Mouse (Mus musculus) cerebellum, adult 8-10 months (tissue): ENCODE data around the gene Lpcat3.
"Not testable (repeated sequence)": the region's sequence is repeated elsewhere in the genome, so short reads cannot be mapped to it uniquely, and the experiment has no call there.

ENCODE experiments used
- DNase-seq: peaks from one replicate; pipeline ENCODE4 v3.0.0; 2022

Gene Lpcat3

DNA sequence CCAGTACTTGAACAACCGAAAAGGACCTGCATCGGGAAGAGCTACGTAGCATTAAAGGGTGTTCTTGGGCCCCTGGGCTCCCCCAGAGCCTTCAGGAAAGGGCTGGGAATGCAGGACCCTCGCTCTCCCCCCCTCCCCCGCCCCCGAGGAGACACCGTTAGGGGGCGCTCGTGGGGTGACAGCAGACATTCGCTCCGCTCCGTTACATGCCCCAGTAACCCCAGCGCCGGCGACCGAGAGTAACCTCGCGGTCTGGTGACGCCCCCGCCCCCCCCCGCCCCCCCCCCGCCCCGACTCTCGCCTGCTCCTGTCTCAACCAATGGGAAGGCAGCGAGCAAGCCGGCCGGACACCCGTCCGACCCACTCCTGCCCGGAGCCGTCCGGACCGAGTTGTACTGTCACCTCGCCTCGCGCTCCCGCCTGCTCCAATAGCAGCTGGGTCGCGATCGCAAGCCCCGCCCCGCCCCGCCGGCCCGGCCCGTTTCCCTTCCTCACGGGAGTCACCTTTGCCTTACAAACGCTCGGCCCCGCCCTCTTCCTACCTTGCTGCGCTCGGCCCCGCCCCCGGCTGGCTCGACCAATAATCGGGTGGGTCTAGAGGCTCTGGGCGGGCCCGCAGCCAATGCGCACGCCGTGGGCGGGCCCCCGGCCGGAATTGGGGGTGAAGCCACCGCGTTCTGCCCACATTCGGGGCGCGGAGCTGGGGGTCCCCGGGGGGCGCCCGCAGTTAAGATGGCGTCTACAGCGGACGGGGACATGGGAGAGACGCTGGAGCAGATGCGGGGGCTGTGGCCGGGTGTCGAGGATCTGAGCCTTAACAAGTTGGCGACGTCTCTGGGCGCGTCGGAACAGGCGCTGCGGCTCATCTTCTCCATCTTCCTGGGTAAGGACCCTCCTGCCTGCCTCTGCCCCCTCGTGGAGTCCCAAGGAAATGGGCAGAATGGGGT lies at the start of gene Lpcat3:
Lpcat3 (plus strand) TSS at position 551 of the 947 bp plus-strand sequence.
- DNase-seq = peak; percentile 99

DNA sequence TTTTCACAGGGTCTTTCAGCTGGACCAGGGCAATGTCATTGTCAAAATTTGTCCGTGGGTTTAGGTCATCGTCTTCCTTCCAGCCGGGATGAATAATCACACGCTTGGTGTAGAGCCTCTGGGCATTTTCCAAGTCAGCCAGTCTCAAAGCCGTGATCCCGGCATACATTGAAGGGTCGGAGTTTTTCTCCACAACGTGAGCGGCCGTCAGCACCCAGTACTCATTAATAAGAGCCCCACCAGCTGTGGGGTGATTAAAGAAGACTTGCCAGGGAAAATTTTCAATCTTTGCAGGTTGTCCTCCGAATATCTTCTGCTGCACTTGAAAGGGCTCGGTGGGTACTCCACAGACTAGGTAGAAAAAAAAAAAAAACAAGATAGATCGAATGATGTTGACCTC lies 37.2 kb upstream of the Lpcat3 start:
- no peak for DNase-seq

DNA sequence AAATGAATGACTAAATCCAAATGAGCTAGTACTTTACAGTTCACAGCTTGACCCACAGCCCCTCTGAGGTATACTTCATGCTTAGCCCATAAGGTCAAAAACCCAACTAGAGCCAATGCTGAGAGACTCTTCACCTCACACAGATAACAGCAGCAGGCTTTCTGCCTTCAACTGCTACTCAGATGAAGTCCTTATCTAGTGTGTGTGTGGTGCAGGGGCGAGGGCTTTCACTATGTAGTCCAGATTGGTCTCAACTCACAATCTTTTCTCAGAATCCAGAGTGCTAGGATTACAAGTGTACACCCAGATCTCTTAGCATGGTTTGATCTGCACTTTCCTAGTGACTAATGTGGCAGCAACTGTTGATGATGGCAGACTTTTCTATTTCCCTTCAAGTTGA lies 36.6 kb upstream of the Lpcat3 start:
- DNase-seq = not testable (repeated sequence)

DNA sequence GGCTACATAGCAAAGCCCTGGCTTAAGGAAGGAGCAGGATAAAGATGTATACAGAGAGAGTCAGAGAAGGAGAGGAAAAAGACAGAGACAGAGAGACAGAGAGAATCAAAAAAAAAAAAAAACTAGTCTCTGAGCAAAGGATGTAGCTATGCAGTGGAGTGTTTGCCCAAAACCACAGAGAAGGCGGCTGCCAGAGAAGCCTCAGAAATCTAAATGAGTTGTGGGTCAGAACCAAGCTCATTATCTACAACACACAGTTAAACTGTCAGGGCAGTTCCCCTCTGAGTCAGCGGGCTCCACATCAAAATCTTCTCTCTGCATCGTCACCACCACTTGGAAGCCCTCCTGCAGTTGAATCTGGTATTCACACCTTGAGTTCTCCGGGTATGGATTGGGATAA lies 32.1 kb upstream of the Lpcat3 start:
- DNase-seq = no peak

DNA sequence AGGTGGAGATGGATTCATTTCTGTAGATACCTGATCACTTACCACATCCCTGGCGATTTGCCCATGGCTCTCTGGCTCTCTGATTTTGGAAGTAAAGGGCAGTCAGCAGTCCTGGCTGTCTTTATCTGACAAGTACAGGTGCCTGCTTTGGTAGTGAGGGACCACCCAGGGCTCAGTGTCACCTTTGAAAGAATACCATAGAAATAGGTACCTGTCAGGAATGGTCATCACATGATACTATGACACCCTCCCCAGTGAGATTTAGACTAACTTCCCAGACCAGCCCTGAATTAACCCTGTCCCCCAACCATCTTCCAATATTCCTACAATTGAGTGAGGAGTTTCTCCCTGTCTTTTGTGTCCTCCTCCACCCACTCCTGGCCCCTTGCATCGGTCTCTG lies 26.8 kb upstream of the Lpcat3 start, which contains the start of gene C1s2:
C1s2 (minus strand) TSS at position 101 of the 400 bp plus-strand sequence.
- not testable (repeated sequence) for DNase-seq

DNA sequence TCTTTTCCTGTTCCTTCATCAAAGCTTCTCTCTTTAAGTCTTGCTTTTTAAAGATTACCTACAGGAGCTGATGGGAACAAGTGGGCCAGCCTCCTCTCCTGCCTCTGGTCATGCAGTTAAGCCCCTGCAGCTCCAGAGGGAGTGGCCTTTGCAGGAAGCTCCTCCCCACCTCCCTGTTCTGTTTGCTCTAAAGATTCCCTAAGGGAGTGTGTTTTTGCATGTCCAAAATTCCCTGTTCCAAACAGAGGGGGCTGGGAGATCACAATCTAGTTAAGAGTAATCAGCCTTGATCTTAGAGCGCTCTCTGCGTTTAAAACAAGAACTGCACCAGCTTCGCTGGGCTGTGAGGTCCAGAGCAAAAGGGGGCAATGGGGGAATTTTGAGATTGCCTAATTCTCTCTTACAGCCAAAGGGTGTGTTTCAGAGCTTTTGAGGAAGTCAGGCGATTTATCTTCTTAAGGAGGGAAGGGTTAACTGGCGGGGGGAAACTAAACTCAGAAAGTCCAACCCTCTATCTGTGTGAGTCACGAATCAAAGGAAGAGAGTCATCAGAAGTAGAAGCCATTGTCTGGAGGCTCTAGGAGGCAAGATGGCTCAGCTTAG lies 25.9 kb upstream of the Lpcat3 start:
- not testable (repeated sequence) for DNase-seq

DNA sequence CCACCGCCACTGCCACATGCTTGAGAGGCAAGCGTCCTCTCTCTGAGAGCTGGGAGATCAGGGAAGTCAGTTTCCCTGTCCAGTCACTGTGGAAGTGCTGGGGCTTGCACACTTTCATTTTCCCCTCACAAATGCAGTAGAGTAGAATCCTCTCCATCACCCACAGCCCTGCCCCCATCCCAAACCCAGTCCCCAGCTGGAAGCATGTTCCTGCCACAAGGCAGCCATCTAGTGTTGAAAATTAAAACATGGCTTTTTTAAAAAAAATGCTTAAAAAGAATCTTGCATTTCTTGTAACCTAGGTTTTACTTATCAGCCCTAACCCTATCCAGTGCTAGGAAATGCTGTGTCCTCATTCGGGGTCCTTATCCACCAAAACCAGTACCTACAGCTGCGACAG lies 22.8 kb upstream of the Lpcat3 start:
- DNase-seq = no peak

DNA sequence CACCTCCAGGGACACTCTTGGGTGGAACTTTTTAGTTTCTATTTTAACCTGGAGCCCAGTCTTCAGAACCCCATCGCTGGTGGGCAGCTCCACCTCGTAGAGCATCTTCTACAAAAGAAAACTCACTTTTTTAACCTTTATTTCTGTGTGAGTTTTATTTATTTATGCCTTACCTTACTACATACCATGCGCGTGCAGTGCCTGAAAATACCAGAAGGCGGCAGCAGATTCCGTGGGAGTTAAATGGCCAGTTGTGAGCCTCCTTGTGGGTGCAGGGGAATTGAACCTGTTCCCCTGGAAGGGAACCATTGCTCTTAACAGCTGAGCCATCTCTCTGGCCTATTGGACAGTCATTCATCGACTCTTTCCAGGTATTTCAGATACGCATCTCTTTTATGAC lies 21.8 kb upstream of the Lpcat3 start:
- peak; percentile 75 for DNase-seq

DNA sequence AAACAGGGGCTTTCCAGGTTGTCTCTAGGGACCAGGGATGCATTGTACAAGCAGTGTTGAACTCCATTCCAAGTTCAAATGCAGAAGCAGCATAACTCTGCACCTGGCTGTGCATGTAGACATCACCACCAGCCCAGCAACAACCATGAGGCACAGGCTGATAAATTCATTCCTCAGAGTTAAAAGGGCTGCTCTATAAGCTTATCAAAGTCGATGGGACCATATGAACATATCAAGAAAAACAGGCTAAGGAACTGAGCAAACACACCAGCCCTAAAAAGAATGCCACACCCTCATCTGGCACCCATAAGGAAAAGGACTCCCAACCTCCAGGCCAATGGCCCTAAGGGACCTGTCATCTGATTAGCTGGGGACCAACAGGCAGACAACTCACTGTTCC lies 16.4 kb upstream of the Lpcat3 start:
- no peak for DNase-seq

DNA sequence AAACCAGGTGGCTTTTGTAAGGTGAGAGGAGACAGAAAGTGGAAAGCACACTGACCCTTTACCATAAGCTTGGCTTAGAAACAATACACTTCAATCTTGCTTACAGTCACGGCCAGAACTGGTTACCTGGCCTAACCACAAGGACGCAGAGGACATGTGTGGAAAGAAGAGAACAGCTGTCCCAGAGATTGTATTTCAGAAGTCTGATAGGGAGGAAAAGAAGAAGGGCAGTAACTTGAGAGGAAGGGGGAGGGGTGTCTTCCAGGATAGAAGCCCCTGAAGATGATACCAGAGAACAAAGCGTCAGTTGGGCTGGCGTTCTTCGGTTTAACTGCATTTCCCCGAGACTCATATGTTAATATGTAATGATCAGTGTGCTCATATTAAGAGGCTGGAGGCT lies 6.9 kb upstream of the Lpcat3 start:
- no peak for DNase-seq

DNA sequence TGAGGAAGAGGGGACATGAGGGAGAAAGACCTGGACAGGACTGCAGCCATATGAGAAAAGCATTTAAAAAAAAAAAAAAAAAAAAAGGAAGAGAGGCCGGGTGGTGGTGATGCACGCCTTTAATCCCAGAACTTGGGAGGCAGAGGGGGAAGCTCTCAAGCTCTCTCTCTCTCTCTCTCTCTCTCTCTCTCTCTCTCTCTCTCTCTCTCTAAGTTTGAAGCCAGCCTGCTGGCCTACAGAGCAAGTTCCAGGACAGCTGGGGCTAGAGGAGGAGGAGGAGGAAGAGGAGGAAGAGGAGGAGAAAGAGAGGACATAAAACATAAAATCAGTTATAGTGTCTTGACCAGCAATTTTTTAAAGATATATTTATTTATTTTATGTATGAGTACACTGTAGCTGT lies 4.8 kb upstream of the Lpcat3 start:
- no peak for DNase-seq

DNA sequence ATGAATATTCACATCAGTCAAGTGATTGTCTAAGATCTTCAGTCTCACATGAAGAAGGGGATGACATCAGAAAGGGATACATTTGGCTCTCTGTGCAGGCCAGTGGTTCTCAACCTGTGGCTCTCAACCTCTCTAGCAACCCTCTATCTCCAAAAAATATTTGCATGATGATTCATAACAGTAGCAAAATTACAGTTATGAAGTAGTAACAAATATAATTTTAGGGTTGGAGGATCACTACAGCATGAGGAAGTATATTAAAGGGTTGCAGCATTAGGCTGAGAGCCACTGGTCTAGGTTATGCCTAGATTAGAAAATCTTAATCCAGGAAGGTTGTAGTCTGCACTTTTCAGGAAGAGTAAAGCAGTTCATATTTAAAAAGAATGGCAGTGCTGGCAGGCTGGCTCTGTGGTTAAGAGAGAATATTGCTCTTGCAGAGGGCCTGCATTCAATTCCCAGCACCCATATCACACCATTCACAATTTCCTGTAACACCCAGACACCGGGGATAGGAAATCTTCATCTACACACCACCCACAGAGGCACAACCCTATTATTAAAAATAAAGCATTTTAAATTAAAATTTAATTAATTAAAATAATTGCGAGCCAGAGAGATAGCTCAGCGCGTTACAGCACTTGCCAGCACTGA lies 1.5 kb upstream of the Lpcat3 start:
- no peak for DNase-seq

DNA sequence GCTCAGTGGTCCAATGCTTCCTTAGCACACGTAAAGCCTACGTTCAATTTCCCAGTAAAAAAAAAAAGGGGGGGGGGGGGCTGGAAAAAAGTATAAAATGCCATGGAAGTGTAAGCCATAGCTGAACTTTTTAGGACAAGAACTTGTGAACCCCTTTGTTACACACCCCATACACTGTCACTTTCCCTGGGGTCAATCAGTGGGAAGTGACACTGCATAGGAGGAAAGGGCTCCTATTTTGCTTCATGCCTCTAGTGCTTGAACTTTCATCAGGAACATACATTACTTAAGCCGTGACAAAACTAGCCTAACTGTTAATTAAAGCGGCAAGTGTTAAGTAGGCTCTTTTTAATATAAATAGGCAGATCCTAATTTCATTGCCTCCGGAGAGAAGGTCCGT lies 832 bp upstream of the Lpcat3 start:
- no peak for DNase-seq

DNA sequence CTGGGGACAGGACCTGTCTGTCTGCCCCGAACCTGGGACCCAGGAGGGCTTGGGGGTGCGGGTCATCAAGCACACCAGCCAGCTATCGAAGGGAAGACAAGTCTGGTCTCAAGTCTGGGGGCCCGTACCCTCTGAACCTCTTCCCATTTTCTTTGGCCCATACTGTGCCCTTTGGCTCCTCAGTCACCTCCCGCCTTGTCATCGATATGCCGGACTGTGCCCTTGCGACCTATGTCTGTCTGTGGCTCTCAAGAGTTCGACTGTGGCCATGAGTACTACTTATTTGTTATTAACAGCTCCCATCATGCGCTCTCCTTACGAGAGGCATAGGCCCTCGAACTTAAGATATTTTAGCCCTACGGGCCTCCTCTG lies 583 bp downstream of the Lpcat3 start:
- DNase-seq = no peak

DNA sequence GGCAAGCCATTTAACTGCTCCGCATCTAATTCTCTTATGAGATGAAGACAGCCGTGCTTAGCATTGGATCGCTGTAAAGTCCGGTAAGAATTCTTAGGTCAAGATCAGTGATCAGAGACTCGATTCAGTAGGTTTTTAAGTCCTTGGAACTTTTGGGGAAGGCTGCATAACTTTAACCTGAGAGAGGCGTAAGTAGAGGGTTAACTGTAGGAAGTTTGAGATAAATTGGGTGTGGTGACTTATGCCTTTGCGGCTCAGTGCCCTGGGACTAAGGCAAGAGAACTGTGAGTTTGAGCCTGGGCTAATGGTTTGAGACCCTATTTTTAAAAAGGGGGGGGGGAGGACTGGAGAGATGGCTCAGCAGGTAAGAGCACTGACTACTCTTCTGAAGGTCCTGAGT lies 1.4 kb downstream of the Lpcat3 start:
- DNase-seq = no peak

DNA sequence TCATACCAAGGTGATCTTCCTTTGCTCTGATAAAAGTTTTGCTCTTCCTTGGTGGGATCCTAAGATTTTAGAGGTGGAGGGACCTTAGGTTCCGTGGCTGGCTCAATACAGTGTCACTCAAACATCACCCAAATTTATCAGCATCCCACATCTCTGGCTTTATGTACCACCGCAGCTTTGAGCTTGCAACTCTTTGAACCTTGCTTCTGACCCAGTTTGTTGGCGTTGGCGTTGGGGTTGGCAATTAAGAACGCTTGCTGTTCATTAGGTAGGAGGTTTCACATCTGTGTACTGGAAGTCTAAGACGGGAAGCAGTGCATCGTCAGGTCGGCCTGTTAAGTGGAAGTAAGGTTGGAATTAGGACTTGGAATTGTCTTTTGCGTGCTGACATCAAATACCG lies 2.2 kb downstream of the Lpcat3 start:
- no peak for DNase-seq

DNA sequence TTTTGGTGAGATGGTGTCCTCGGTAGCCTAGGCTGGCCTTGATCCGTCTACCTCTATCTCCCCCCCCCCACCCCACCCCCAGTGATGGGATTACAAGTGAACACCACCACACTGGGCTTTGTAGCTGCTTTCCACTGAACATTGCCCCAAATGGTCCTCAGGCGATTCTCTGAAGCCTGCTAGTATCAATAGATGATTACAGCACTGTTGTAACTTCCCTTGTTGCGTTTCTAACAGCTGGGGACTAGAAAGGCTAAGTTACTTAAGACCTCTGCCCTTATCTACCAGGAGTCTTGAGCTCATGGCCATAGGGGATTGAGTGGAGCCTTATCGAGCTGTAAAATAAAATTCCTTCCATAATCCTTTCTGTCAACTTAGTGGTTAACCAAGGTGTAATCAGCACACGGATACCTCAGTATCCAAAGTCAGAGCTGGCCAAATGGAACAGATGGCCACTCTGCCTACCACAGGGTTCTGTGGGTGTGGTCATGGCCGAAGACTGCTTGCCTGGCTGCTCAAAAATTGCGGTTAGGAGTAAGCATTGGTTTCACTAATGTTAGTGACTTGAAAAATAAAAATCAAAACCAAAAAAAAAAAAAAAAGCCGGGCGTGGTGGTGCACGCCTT lies 6.5 kb downstream of the Lpcat3 start:
- DNase-seq = peak; percentile 76

DNA sequence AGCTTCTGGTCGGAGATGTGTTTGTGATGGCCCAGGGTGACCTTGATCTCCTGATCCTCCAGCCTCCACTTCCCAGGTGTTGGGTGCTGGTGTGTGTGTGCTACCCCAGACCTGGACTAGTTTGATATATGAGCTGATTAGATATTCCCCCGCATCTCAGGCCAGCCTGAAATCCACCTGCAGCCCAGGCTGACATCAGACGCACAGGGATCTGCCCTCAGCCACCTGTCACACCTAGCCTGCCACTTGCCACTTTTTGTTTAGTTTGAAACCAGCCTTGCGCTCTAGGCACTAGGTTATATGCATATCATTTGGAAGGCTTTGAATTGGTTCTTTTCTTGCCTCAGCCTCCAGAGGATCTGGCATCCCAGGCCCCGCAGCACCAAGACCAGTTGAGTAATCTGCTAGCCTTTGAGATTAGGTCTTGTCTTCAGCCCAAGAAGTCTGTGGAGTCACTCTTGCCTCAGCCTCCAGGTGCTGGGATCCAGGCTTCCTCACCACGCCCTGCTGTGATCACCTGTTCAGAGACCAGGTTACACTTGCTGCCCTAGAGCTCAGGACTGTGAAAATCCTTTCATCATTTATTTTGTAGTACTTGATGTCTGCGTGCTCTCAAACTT lies 7.6 kb downstream of the Lpcat3 start:
- no peak for DNase-seq

DNA sequence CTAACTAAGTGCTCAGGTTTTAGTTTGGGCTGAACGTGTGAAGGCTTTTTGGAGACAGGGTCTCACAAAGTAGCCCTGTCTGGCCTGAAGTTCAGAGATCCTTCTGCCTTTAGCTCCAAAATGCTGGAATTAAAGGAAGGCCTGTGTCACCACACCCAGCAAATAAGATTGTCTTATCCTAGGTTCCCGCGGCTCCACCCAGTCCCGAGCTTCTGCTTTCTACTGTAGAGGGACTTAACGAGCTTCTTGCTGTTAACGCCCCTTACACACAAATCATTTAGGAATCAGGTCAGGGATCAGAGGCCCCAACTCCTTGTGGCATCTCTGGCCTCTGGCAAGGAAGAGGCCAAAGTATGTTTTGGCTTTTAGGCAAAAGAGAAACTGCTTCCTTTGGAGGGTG lies 9.3 kb downstream of the Lpcat3 start:
- no peak for DNase-seq

DNA sequence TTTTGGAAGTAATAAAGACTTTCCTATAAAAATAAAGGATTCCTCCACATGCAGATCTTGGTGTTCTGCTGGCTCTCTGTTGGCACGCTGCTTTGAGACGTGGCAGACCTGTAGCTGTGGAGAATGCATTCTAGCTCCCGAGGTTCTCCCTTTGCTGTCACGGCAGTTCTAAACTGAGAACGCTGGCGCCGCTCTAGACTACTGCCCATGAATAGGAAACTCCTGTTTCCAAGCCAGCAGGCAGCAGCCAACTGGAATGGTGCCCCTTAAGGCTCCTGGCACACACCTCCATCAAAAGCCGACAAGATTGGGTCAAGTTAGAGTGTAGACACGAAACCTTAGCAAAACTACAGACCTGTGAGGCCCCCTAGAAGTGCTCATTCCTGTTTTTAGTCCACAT lies 10.8 kb downstream of the Lpcat3 start:
- DNase-seq = peak; percentile 61

DNA sequence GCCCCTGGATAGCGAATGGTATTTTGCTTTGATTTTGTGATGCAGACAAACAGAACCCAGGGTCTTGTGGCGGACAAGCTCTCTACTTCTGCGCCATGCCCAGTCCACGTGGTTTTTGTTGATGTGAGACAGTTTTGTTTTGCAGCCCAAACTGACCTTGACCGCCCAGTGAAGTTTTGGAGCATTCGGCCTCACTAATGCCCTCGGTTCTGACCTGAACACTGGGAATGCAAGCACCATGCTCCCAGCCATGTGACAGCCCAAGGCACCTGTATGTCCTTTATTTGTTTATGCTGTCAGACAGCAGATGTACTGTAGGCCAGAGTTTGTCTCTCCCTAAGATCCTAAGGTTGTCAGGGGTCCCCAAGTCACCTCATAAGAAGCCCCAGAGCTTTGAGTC lies 11.8 kb downstream of the Lpcat3 start:
- no peak for DNase-seq

DNA sequence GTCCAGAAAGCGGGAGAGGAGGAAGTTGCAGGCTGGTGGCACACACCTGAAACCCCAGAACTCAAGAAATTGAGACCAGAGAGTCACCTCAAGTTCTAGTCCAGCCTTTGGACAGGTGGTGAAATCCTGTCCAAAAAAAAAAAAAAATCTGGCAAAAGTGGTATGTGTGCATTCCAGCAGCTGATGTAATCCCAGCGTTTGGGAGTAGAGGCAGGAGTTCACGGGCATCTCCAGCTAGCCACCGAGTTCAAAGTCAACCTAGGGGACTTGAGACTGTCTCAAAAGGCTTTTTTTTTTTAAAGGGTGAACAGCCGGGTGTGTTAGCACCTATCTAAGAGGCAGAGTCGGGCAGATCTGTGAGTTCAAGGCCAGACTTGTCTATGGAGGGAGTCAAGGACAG lies 13.3 kb downstream of the Lpcat3 start:
- DNase-seq = no peak

DNA sequence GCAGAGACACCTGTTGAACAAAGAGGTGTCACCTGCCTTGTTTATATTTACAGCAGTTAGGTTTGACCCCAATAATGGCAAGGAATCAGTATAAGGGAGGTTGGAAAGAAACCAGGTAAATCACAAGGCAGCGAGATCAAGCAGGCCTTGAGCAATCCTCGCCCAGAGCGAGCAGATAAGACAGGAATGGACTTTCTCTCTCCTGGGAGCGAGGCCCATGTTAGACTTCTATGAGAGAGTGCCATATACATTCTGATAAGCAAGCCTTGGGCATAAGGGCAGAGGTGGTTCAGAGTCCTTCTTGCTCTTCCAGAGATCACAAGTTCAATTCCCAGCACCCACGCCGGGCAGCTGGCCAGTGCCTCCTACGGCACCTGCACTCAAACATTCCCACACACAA lies 15.9 kb downstream of the Lpcat3 start:
- no peak for DNase-seq
